Mouse (Mus musculus) midbrain, postnatal 0 days (tissue): ENCODE measurements around the gene Cend1. TPM values are rescaled to one million over a fixed set of nuclear protein-coding genes. Genes with fewer than 3 reads are reported as not detected.

Source experiments
- ATAC-seq: fragments of 200-750 bp; cut with Nextera tagmentation; 2 replicates; pipeline ENCODE4 v1.8.0; 2017; ENCODE audit warnings: moderate number of reproducible peaks, mild to moderate bottlenecking, moderate TSS enrichment, moderate library complexity; ENCODE audit not compliant: low FRiP score
- DNase-seq: peaks from one replicate; pipeline ENCODE4 v3.0.0-alpha.2; 2015; ENCODE audit warnings: low spot score
- H3K27ac ChIP-seq: fragments of 300-500 bp; sonication (generic); 2 replicates; pipeline ENCODE4 v1.5.1; 2014; ENCODE audit warnings: low read depth, mild to moderate bottlenecking, low read length, mixed read lengths
- H3K27me3 ChIP-seq: fragments of 300-500 bp; sonication (generic); 2 replicates; pipeline ENCODE4 v1.6.1; 2014; ENCODE audit warnings: low read length, control low read depth, mixed read lengths; ENCODE audit not compliant: insufficient read depth
- H3K36me3 ChIP-seq: fragments of 300-500 bp; sonication (generic); 2 replicates; pipeline ENCODE4 v1.6.1; 2014; ENCODE audit warnings: low read length, control low read depth, mixed read lengths; ENCODE audit not compliant: insufficient read depth
- H3K4me1 ChIP-seq: fragments of 300-500 bp; sonication (generic); 2 replicates; pipeline ENCODE4 v1.6.1; 2014; ENCODE audit warnings: mild to moderate bottlenecking, control low read depth, antibody characterized with exemption, low read length, mixed read lengths; ENCODE audit not compliant: insufficient read depth
- H3K4me2 ChIP-seq: fragments of 300-500 bp; sonication (generic); 2 replicates; pipeline ENCODE4 v1.6.1; 2014; ENCODE audit warnings: low read depth, mild to moderate bottlenecking, low read length, mixed read lengths; ENCODE audit not compliant: poor library complexity, severe bottlenecking
- H3K4me3 ChIP-seq: fragments of 300-500 bp; sonication (generic); 2 replicates; pipeline ENCODE4 v1.5.1; 2014; ENCODE audit warnings: low read depth, mild to moderate bottlenecking, low read length, moderate library complexity
- H3K9ac ChIP-seq: fragments of 300-500 bp; sonication (generic); replicated peaks from 2 replicates; pipeline ENCODE4 v1.6.1; 2014; ENCODE audit warnings: mild to moderate bottlenecking, low read length, moderate library complexity, mixed read lengths; ENCODE audit not compliant: poor library complexity, severe bottlenecking
- H3K9me3 ChIP-seq: fragments of 300-500 bp; sonication (generic); 2 replicates; pipeline ENCODE4 v1.6.1; 2016; ENCODE audit warnings: low read length, control low read depth
- CTCF ChIP-seq: IDR thresholded peaks from 2 replicates; pipeline ENCODE4 v1.5.1; 2016; ENCODE audit warnings: antibody characterized with exemption, mild to moderate bottlenecking
- WGBS: fragments of 180-500 bp; shearing (Covaris S2); extraction: QIAGEN DNeasy Blood & Tissue Kit; methylation state at CpG from one replicate; pipeline ENCODE4 v1.1.7; 2014; 5-methylcytosine and 5-hydroxymethylcytosine counted together
- polyA plus RNA-seq: library from polyadenylated mRNA; unstranded; fragments of >200 nt; fragmentation: Nextera tagmentation; extraction: Ambion mirVana; gene quantifications from 2 replicates; pipeline ENCODE4 v1.2.1, GENCODE M21; 2015
- total RNA-seq: library from RNA; depleted of rRNA; stranded (reverse); fragments of >200 nt; gene quantifications from 2 replicates; pipeline ENCODE4 v1.2.3, GENCODE M21; 2014

The Cend1 gene
- total and polyA plus RNA-seq, 2 experiments from 2014 or later = 194 to 195 TPM

GRCm38 (mm10) chr7:141467230-141468030 lies 38.1 kb upstream of the Cend1 start, which contains the start of gene Cd151:
TSS of gene Cd151 (plus strand) at chr7:141467392.
- Histone ChIP-seq H3K27me3 (peaks cover 33% of the 10 kb centered on the region), H3K9ac (peak within 1 kb of the TSS; percentile 64), H3K4me2 (peak within 1 kb of the TSS; percentile 77), H3K27ac (peak within 1 kb of the TSS; percentile 80), H3K36me3 (peaks cover 18% of the 10 kb centered on the region), H3K4me1 (peaks cover 26% of the 10 kb centered on the region), H3K9me3 (no peaks in the 10 kb centered on the region), H3K4me3 (peak within 1 kb of the TSS; percentile 49)
- peak; percentile 45 for ATAC-seq
- TF ChIP-seq CTCF = no peak
- DNase-seq = peak; percentile 65
- 2% methylated on average over 52 of the region's 52 CpGs for WGBS

DNA sequence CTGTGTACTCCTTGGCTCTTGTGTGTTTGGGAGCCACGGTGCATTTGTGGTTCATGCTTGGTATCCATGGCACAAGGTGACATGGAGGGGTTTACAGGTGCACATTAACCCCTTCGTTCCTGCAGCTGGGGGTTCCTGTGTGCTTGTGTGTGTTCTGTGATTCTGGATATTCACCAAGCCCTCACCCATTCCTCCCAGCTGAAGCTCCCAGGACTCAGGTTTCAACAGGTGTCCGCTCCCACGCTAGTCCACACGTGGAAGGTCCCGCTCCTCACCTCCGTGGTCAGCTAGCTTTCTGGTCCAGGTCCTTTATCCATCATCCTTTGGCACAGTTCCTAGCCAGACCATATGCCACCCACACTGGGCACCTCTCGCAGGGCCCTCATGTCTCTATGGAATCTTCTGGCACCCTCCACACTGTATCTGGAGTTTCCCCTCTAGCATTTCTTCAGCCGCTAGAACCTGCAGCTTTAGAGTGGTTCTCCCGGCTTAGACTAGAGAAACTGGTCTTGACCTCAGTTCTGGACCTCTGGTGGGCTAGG lies 37.4 kb upstream of the Cend1 start:
- H3K27me3 ChIP-seq = peaks cover 39% of the 10 kb centered on the region
- H3K9me3 ChIP-seq = no peaks in the 10 kb centered on the region
- peak overlapping the region; percentile 77 for H3K4me2 ChIP-seq
- peak overlapping the region; percentile 49 for H3K4me3 ChIP-seq
- peaks cover 30% of the 10 kb centered on the region for H3K4me1 ChIP-seq
- no peak overlapping the region for H3K27ac ChIP-seq
- ATAC-seq = no peak
- no peak for DNase-seq
- TF ChIP-seq CTCF = no peak
- peaks cover 17% of the 10 kb centered on the region for H3K36me3 ChIP-seq
- peak overlapping the region; percentile 64; the same call in 1 of the 2 replicates for H3K9ac ChIP-seq
- WGBS = 67% methylated on average over 10 of the region's 10 CpGs

DNA sequence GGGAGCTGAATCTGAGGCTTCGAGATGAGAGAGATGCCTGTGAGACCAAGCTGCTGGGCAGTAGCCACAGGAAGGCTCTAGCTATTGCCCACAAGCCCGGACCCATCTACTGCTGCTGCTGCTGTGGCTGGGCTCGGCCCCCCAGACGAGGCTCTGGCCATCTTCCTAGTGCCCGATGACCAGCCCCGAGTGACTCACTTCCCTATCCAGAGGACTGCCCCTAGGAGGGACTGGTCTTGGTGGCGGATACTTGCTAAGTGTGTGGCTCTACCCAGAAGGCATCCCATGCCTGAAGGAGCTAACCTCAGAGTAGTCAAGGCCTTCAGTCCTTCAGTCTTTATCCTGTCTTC lies 36.7 kb upstream of the Cend1 start:
- H3K36me3 ChIP-seq = peaks cover 11% of the 10 kb centered on the region
- H3K4me2 ChIP-seq = no peak overlapping the region
- H3K4me1 ChIP-seq = peaks cover 32% of the 10 kb centered on the region
- H3K4me3 ChIP-seq = no peak overlapping the region
- no peak overlapping the region for H3K9ac ChIP-seq
- H3K9me3 ChIP-seq = no peaks in the 10 kb centered on the region
- no peak overlapping the region for H3K27ac ChIP-seq
- WGBS = 78% methylated on average over 7 of the region's 7 CpGs
- H3K27me3 ChIP-seq = peaks cover 45% of the 10 kb centered on the region
- ATAC-seq (no peak), DNase-seq (no peak)
- no peak for TF ChIP-seq CTCF

GRCm38 (mm10) chr7:141465388-141466044 lies 36.2 kb upstream of the Cend1 start:
- Histone ChIP-seq H3K4me2 (peak overlapping the region; percentile 28; the same call in 1 of the 2 replicates), H3K4me1 (peaks cover 32% of the 10 kb centered on the region), H3K27ac (no peak overlapping the region), H3K36me3 (peaks cover 9% of the 10 kb centered on the region), H3K4me3 (peak overlapping the region; percentile 20; the same call in 1 of the 2 replicates), H3K9ac (no peak overlapping the region), H3K27me3 (peaks cover 50% of the 10 kb centered on the region), H3K9me3 (no peaks in the 10 kb centered on the region)
- 42% methylated on average over 9 of the region's 10 CpGs for WGBS
- ATAC-seq = no peak
- TF ChIP-seq CTCF = no peak
- no peak for DNase-seq

GRCm38 (mm10) chr7:141464603-141465201 lies 35.4 kb upstream of the Cend1 start:
- no peak for DNase-seq
- TF ChIP-seq CTCF = no peak

More at GRCm38 (mm10) chr7:141464603-141465201, 35.4 kb upstream of the Cend1 start:
- H3K4me3 ChIP-seq = peak overlapping the region; percentile 20; the same call in 1 of the 2 replicates
- peaks cover 8% of the 10 kb centered on the region; the same call in 1 of the 2 replicates for H3K36me3 ChIP-seq
- 6% methylated on average over 38 of the region's 38 CpGs for WGBS
- 0 out of 2 replicates have a peak overlapping the region, but pooled peaks have one; percentile 24 for H3K9ac ChIP-seq
- no peaks in the 10 kb centered on the region for H3K9me3 ChIP-seq
- ATAC-seq = no peak
- peaks cover 51% of the 10 kb centered on the region for H3K27me3 ChIP-seq
- peaks cover 32% of the 10 kb centered on the region for H3K4me1 ChIP-seq
- H3K4me2 ChIP-seq = peak overlapping the region; percentile 28; the same call in 1 of the 2 replicates
- H3K27ac ChIP-seq = no peak overlapping the region
